ENCODE assay signal across 25 mouse cellular contexts in genomic region chr4:125938186-125938585, GRCm38 (mm10).
DNase-seq lines count a peak whose midpoint lies in the region; ATAC-seq lines count a peak whose summit lies in the region.
"Had no signal": no experiment of that assay in that cellular context is flagged by ENCODE, and none has a peak within 500 bp of the region (broad histone marks: within the 10 kb centered on the region; RNA-seq: fewer than 3 reads in every experiment).

No protein-coding gene starts in this region.

- H3K4me3 ChIP-seq in forebrain, embryonic 10.5 days: no peak overlapping the region
- H3K4me3 ChIP-seq in forebrain, embryonic 13.5 days: no peak overlapping the region
- H3K4me3 ChIP-seq in midbrain, embryonic 10.5 days: no peak overlapping the region
- H3K4me3 ChIP-seq in midbrain, embryonic 11.5 days (ENCODE audit: low read depth, low read length): no peak overlapping the region
- H3K4me3 ChIP-seq: embryonic facial prominence, embryonic 10.5 days; embryonic facial prominence, embryonic 13.5 days; erythroblast, embryonic 14.5 days; gastrocnemius, adult 2 months; hindbrain, embryonic 13.5 days had no signal

- H3K4me2 ChIP-seq in forebrain, embryonic 13.5 days: no peak overlapping the region
- no peak overlapping the region for H3K4me2 ChIP-seq in midbrain, embryonic 11.5 days
- H3K4me2 ChIP-seq: embryonic facial prominence, embryonic 13.5 days; heart, embryonic 11.5 days; hindbrain, embryonic 13.5 days had no signal

- H3K27ac ChIP-seq in forebrain, embryonic 10.5 days: 0 out of 2 replicates have a peak overlapping the region, but pooled peaks have one; percentile 5
- H3K27ac ChIP-seq in forebrain, embryonic 13.5 days: no peak overlapping the region
- 0 out of 2 replicates have a peak overlapping the region, but pooled peaks have one; percentile 33 for H3K27ac ChIP-seq in midbrain, embryonic 10.5 days (replicated peaks)
- H3K27ac ChIP-seq in midbrain, embryonic 11.5 days (ENCODE audit: low read depth, low read length): no peak overlapping the region
- H3K27ac ChIP-seq: embryonic facial prominence, embryonic 10.5 days; embryonic facial prominence, embryonic 13.5 days; gastrocnemius, adult 2 months; hindbrain, embryonic 13.5 days; hindbrain, postnatal 0 days had no signal

- DNase-seq in adrenal gland, adult (ENCODE audit: inconsistent age in 2 of 2, low spot score in 1 of 2): peak; percentile 41 to 82
- no peak for DNase-seq in adrenal gland, adult 8-10 months
- no peak for DNase-seq in forebrain, embryonic 10.5 days (ENCODE audit: extremely low spot score, low spot score)
- no peak for DNase-seq in midbrain, embryonic 10.5 days (ENCODE audit: low spot score)
- DNase-seq in midbrain, embryonic 11.5 days (ENCODE audit: low spot score, missing footprints): no peak
- DNase-seq: cerebellum, adult 11-12 months; cerebellum, adult 8-10 months; cerebellum, postnatal 10 days; cerebellum, postnatal 36 days; embryo, embryonic 11 days; forebrain, postnatal 0 days; gastrocnemius, adult 2 months; gastrocnemius, postnatal 14 days; heart, adult 11 months had no signal

- ATAC-seq in forebrain, embryonic 13.5 days: no peak
- no peak for ATAC-seq in midbrain, embryonic 11.5 days (ENCODE audit: low FRiP score)
- ATAC-seq: activated CD4-positive, CD25-positive, alpha-beta regulatory T cell, adult 4 months; forebrain, embryonic 14.5 days; forebrain, postnatal 0 days; hindbrain, postnatal 0 days; inflammation-experienced regulatory T-cells, adult 6 months; intestine, embryonic 16.5 days had no signal

- peaks cover 19% of the 10 kb centered on the region for H3K27me3 ChIP-seq in forebrain, embryonic 10.5 days (ENCODE audit: poor library complexity, severe bottlenecking)
- peaks cover 5% of the 10 kb centered on the region; the same call in 1 of the 2 replicates for H3K27me3 ChIP-seq in forebrain, embryonic 13.5 days
- peaks cover 6% of the 10 kb centered on the region; the same call in 1 of the 2 replicates for H3K27me3 ChIP-seq in midbrain, embryonic 10.5 days (ENCODE audit: low read depth, poor library complexity, severe bottlenecking)
- H3K27me3 ChIP-seq in midbrain, embryonic 11.5 days (ENCODE audit: control insufficient read depth, insufficient read depth, low read length): no peaks in the 10 kb centered on the region

- no peaks in the 10 kb centered on the region for H3K36me3 ChIP-seq in forebrain, embryonic 10.5 days (replicated peaks)
- H3K36me3 ChIP-seq in forebrain, embryonic 13.5 days (ENCODE audit: poor library complexity, severe bottlenecking): no peaks in the 10 kb centered on the region
- no peaks in the 10 kb centered on the region for H3K36me3 ChIP-seq in midbrain, embryonic 10.5 days
- no peaks in the 10 kb centered on the region for H3K36me3 ChIP-seq in midbrain, embryonic 11.5 days (ENCODE audit: control insufficient read depth, insufficient read depth, low read length)
- H3K36me3 ChIP-seq: embryonic facial prominence, embryonic 10.5 days; embryonic facial prominence, embryonic 13.5 days; hindbrain, embryonic 13.5 days had no signal

- peaks cover 29% of the 10 kb centered on the region for H3K4me1 ChIP-seq in forebrain, embryonic 10.5 days
- H3K4me1 ChIP-seq in forebrain, embryonic 13.5 days: no peaks in the 10 kb centered on the region
- H3K4me1 ChIP-seq in midbrain, embryonic 10.5 days: peaks cover 12% of the 10 kb centered on the region
- no peaks in the 10 kb centered on the region for H3K4me1 ChIP-seq in midbrain, embryonic 11.5 days (ENCODE audit: control insufficient read depth, insufficient read depth, low read length)

- H3K9me3 ChIP-seq in forebrain, embryonic 10.5 days: no peaks in the 10 kb centered on the region
- no peaks in the 10 kb centered on the region for H3K9me3 ChIP-seq in forebrain, embryonic 13.5 days (replicated peaks)
- H3K9me3 ChIP-seq in midbrain, embryonic 10.5 days (replicated peaks): no peaks in the 10 kb centered on the region
- no peaks in the 10 kb centered on the region for H3K9me3 ChIP-seq in midbrain, embryonic 11.5 days (ENCODE audit: control insufficient read depth, low read length)
- H3K9me3 ChIP-seq: embryonic facial prominence, embryonic 10.5 days; embryonic facial prominence, embryonic 13.5 days; hindbrain, embryonic 13.5 days had no signal

- 44% methylated on average over 6 of the region's 6 CpGs for WGBS in forebrain, embryonic 10.5 days
- WGBS in forebrain, embryonic 13.5 days: 43% methylated on average over 6 of the region's 6 CpGs
- 42% methylated on average over 6 of the region's 6 CpGs for WGBS in midbrain, embryonic 10.5 days
- WGBS in midbrain, embryonic 11.5 days: 44% methylated on average over 6 of the region's 6 CpGs

- H3K9ac ChIP-seq in forebrain, embryonic 13.5 days: no peak overlapping the region
- no peak overlapping the region for H3K9ac ChIP-seq in midbrain, embryonic 11.5 days (ENCODE audit: low read length)
- H3K9ac ChIP-seq: embryonic facial prominence, embryonic 13.5 days; forebrain, postnatal 0 days; hindbrain, embryonic 13.5 days had no signal

Comparison
In these comparisons a context has a peak if more than half of its experiments do, and no peak if none do; other contexts are left out.
1. DNase-seq: peak in adrenal gland, adult (2 of 2); none in adrenal gland, adult 8-10 months (single experiment), forebrain, embryonic 10.5 days (single experiment), midbrain, embryonic 10.5 days (single experiment) and midbrain, embryonic 11.5 days (single experiment).
2. H3K27ac ChIP-seq: peak in forebrain, embryonic 10.5 days (single experiment) and midbrain, embryonic 10.5 days (single experiment); none in forebrain, embryonic 13.5 days (single experiment) and midbrain, embryonic 11.5 days (single experiment).